Mouse (Mus musculus) kidney, embryonic 16.5 days (tissue): ENCODE data around the gene Pald1. TPM values are rescaled to one million over a fixed set of nuclear protein-coding genes. Genes with fewer than 3 reads are reported as not detected.

Experiments
- ATAC-seq: fragments of 200-750 bp; cut with Nextera tagmentation; 2 replicates; pipeline ENCODE4 v1.8.0; 2017; ENCODE audit warnings: moderate TSS enrichment; ENCODE audit not compliant: low FRiP score, low TSS enrichment
- H3K27ac ChIP-seq: fragments of 300-500 bp; sonication (generic); 2 replicates; pipeline ENCODE4 v1.5.1; 2014; ENCODE audit warnings: low read length
- H3K27me3 ChIP-seq: fragments of 300-500 bp; sonication (generic); 2 replicates; pipeline ENCODE4 v1.6.1; 2014; ENCODE audit warnings: low read length, control low read depth, mixed read lengths; ENCODE audit not compliant: insufficient read depth
- H3K36me3 ChIP-seq: fragments of 300-500 bp; sonication (generic); 2 replicates; pipeline ENCODE4 v1.6.1; 2014; ENCODE audit warnings: low read length, control low read depth, mixed read lengths; ENCODE audit not compliant: insufficient read depth
- H3K4me1 ChIP-seq: fragments of 300-500 bp; sonication (generic); 2 replicates; pipeline ENCODE4 v1.6.1; 2014; ENCODE audit warnings: low read length, control low read depth, mixed read lengths; ENCODE audit not compliant: insufficient read depth
- H3K4me2 ChIP-seq: fragments of 300-500 bp; sonication (generic); replicated peaks from 2 replicates; pipeline ENCODE4 v1.6.1; 2014; ENCODE audit warnings: low read depth, low read length
- H3K4me3 ChIP-seq: fragments of 300-500 bp; sonication (generic); 2 replicates; pipeline ENCODE4 v1.5.1; 2014; ENCODE audit warnings: mild to moderate bottlenecking, low read length
- H3K9ac ChIP-seq: fragments of 300-500 bp; sonication (generic); replicated peaks from 2 replicates; pipeline ENCODE4 v1.6.1; 2014; ENCODE audit warnings: low read length
- H3K9me3 ChIP-seq: fragments of 300-500 bp; sonication (generic); 2 replicates; pipeline ENCODE4 v1.6.1; 2016; ENCODE audit warnings: low read length, control low read depth
- WGBS: fragments of 180-500 bp; shearing (Covaris S2); extraction: QIAGEN DNeasy Blood & Tissue Kit; methylation state at CpG from one replicate; pipeline ENCODE4 v1.1.7; 2014; 5-methylcytosine and 5-hydroxymethylcytosine counted together
- polyA plus RNA-seq: library from polyadenylated mRNA; unstranded; fragments of >200 nt; fragmentation: Nextera tagmentation; extraction: Ambion mirVana; gene quantifications from 2 replicates; pipeline ENCODE4 v1.2.1, GENCODE M21; 2015

Pald1 gene
- polyA plus RNA-seq, 1 experiment from 2014 or later, result 39.5 TPM

- Histone ChIP-seq H3K36me3 (peaks cover 10% of the 10 kb centered on the region), H3K4me1 (peaks cover 13% of the 10 kb centered on the region), H3K4me2 (no peak overlapping the region), H3K9ac (no peak overlapping the region), H3K4me3 (no peak overlapping the region), H3K27ac (no peak overlapping the region), H3K9me3 (no peaks in the 10 kb centered on the region), H3K27me3 (no peaks in the 10 kb centered on the region)
- 61% methylated on average over 8 of the region's 8 CpGs for WGBS
- ATAC-seq, result no peak
Observed at GRCm38 (mm10) chr10:61343950-61344349, 39.4 kb downstream of the Pald1 start.

- Histone ChIP-seq H3K27me3 (no peaks in the 10 kb centered on the region), H3K4me2 (no peak overlapping the region), H3K9ac (no peak overlapping the region), H3K36me3 (peaks cover 3% of the 10 kb centered on the region), H3K4me1 (peaks cover 13% of the 10 kb centered on the region), H3K27ac (no peak overlapping the region), H3K9me3 (no peaks in the 10 kb centered on the region), H3K4me3 (no peak overlapping the region)
- no peak for ATAC-seq
- WGBS, result 84% methylated on average over 13 of the region's 13 CpGs
Observed at GRCm38 (mm10) chr10:61342750-61343149, 40.6 kb downstream of the Pald1 start.

GRCm38 (mm10) chr10:61341557-61341956 lies 41.8 kb downstream of the Pald1 start:
- Histone ChIP-seq H3K9me3 (no peaks in the 10 kb centered on the region), H3K4me2 (no peak overlapping the region), H3K4me3 (no peak overlapping the region), H3K27me3 (no peaks in the 10 kb centered on the region), H3K4me1 (0 out of 2 replicates have a peak, but pooled peaks cover 6% of the 10 kb centered on the region), H3K36me3 (no peaks in the 10 kb centered on the region; the same call in none of the 2 replicates), H3K27ac (no peak overlapping the region), H3K9ac (no peak overlapping the region)
- ATAC-seq, result no peak
- WGBS, result 68% methylated on average over 6 of the region's 6 CpGs

- H3K9ac ChIP-seq, result no peak overlapping the region
- no peak for ATAC-seq
- H3K27ac ChIP-seq, result no peak overlapping the region
- no peak overlapping the region for H3K4me2 ChIP-seq
- no peaks in the 10 kb centered on the region for H3K27me3 ChIP-seq
- no peaks in the 10 kb centered on the region; the same call in none of the 2 replicates for H3K36me3 ChIP-seq
- no peak overlapping the region for H3K4me3 ChIP-seq
- 95% methylated on average over 5 of the region's 5 CpGs for WGBS
- H3K9me3 ChIP-seq, result no peaks in the 10 kb centered on the region
- H3K4me1 ChIP-seq, result 0 out of 2 replicates have a peak, but pooled peaks cover under 1% of the 10 kb centered on the region
Observed at GRCm38 (mm10) chr10:61341045-61341444, 42.3 kb downstream of the Pald1 start.

- 78% methylated on average over 9 of the region's 9 CpGs for WGBS
- no peaks in the 10 kb centered on the region for H3K27me3 ChIP-seq
- no peaks in the 10 kb centered on the region; the same call in none of the 2 replicates for H3K36me3 ChIP-seq
- no peak overlapping the region for H3K9ac ChIP-seq
- no peaks in the 10 kb centered on the region for H3K4me1 ChIP-seq
- no peaks in the 10 kb centered on the region for H3K9me3 ChIP-seq
- no peak overlapping the region for H3K4me3 ChIP-seq
- ATAC-seq, result no peak
- no peak overlapping the region for H3K4me2 ChIP-seq
- H3K27ac ChIP-seq, result no peak overlapping the region
Observed at GRCm38 (mm10) chr10:61340247-61340646, 43.1 kb downstream of the Pald1 start.

GRCm38 (mm10) chr10:61339216-61339615 lies 44.1 kb downstream of the Pald1 start:
- no peaks in the 10 kb centered on the region for H3K27me3 ChIP-seq
- H3K9me3 ChIP-seq, result no peaks in the 10 kb centered on the region
- H3K36me3 ChIP-seq, result no peaks in the 10 kb centered on the region; the same call in none of the 2 replicates
- no peak overlapping the region for H3K4me3 ChIP-seq
- no peak overlapping the region for H3K4me2 ChIP-seq
- H3K4me1 ChIP-seq, result no peaks in the 10 kb centered on the region
- H3K9ac ChIP-seq, result no peak overlapping the region
- no peak overlapping the region for H3K27ac ChIP-seq
- 92% methylated on average over 9 of the region's 9 CpGs for WGBS
- ATAC-seq, result no peak

- H3K9ac ChIP-seq, result no peak overlapping the region
- no peaks in the 10 kb centered on the region for H3K9me3 ChIP-seq
- no peak for ATAC-seq
- H3K36me3 ChIP-seq, result peaks cover 10% of the 10 kb centered on the region
- no peak overlapping the region for H3K4me3 ChIP-seq
- H3K4me2 ChIP-seq, result no peak overlapping the region
- no peaks in the 10 kb centered on the region for H3K27me3 ChIP-seq
- WGBS, result 56% methylated on average over 11 of the region's 11 CpGs
- H3K4me1 ChIP-seq, result no peaks in the 10 kb centered on the region
- no peak overlapping the region for H3K27ac ChIP-seq
Observed at GRCm38 (mm10) chr10:61337665-61338064, 45.7 kb downstream of the Pald1 start.

- no peaks in the 10 kb centered on the region for H3K9me3 ChIP-seq
- no peak overlapping the region for H3K4me2 ChIP-seq
- WGBS, result 81% methylated on average over 5 of the region's 5 CpGs
- H3K9ac ChIP-seq, result no peak overlapping the region
- no peak for ATAC-seq
- H3K27ac ChIP-seq, result no peak overlapping the region
- H3K4me1 ChIP-seq, result no peaks in the 10 kb centered on the region
- no peaks in the 10 kb centered on the region for H3K27me3 ChIP-seq
- H3K4me3 ChIP-seq, result no peak overlapping the region
- peaks cover 11% of the 10 kb centered on the region for H3K36me3 ChIP-seq
Observed at GRCm38 (mm10) chr10:61336592-61336991, 46.7 kb downstream of the Pald1 start.

- peak; percentile 37; the same call in 1 of the 2 replicates for ATAC-seq
- Histone ChIP-seq H3K4me1 (no peaks in the 10 kb centered on the region), H3K36me3 (peaks cover 11% of the 10 kb centered on the region), H3K27me3 (no peaks in the 10 kb centered on the region), H3K9me3 (no peaks in the 10 kb centered on the region), H3K4me2 (no peak overlapping the region), H3K9ac (no peak overlapping the region), H3K4me3 (no peak overlapping the region), H3K27ac (no peak overlapping the region)
- 25% methylated on average over 6 of the region's 6 CpGs for WGBS
Observed at GRCm38 (mm10) chr10:61336137-61336536, 47.2 kb downstream of the Pald1 start.

- no peak overlapping the region for H3K9ac ChIP-seq
- H3K4me3 ChIP-seq, result no peak overlapping the region
- WGBS, result 75% methylated on average over 7 of the region's 7 CpGs
- peaks cover 11% of the 10 kb centered on the region for H3K36me3 ChIP-seq
- no peaks in the 10 kb centered on the region for H3K4me1 ChIP-seq
- H3K4me2 ChIP-seq, result no peak overlapping the region
- ATAC-seq, result no peak
- no peaks in the 10 kb centered on the region for H3K27me3 ChIP-seq
- H3K9me3 ChIP-seq, result no peaks in the 10 kb centered on the region
- no peak overlapping the region for H3K27ac ChIP-seq
Observed at GRCm38 (mm10) chr10:61334545-61334944, 48.8 kb downstream of the Pald1 start.
